ENCODE assay signal across 8 mouse cellular contexts in the genomic region with DNA sequence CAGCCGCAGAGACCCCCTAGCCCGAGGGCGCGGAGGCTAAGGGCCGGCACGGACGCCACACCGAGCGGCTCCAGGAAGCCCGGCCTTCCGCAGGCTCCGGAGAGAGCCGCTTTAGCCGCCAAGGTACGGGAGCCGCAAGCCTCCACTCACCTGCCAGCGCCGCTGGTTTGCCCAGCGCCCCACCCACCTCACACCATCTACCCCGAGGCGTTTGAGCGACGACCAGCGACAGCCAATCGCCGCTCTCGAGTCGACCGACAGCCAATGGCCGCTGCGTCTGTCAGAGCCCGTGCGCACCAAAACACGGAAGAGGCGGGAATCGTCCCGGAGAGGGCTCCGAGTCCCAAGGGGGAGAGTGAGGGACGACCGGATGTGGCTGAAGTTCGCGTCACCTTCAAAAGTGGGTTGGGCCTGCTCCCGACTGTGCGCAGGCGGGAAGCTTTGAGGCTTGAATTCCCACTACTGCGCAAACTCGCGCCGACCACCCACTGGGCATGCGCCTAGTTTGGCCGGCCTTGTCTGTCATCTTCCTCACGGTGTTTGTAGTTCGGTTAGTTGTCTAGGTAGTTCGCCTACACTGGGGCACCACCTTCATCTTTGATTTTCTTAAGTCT. TPM values are rescaled to one million over a fixed set of nuclear protein-coding genes. Genes with fewer than 3 reads are reported as not detected.
DNase-seq lines count a peak whose midpoint lies in the region; ATAC-seq lines count a peak whose summit lies in the region.

A gene (minus strand): TSS at position 206 of the 614 bp plus-strand sequence.

- H3K4me2 ChIP-seq in heart, embryonic 13.5 days, result peak within 1 kb of the TSS; percentile 85
- H3K4me2 ChIP-seq in liver, embryonic 12.5 days, result peak within 1 kb of the TSS; percentile 88
- peak within 1 kb of the TSS; percentile 74 for H3K4me2 ChIP-seq in stomach, embryonic 15.5 days

- ATAC-seq in heart, embryonic 13.5 days (ENCODE audit: extremely low read depth, insufficient number of reproducible peaks, low FRiP score, low TSS enrichment), result peak; percentile 99
- ATAC-seq in liver, embryonic 12.5 days, result peak; percentile 99
- peak; percentile 99 for ATAC-seq in stomach, embryonic 15.5 days (ENCODE audit: insufficient read depth, low FRiP score, low read depth)

- peak within 1 kb of the TSS; percentile 94 for H3K9ac ChIP-seq in heart, embryonic 13.5 days
- H3K9ac ChIP-seq in liver, embryonic 12.5 days, result peak within 1 kb of the TSS; percentile 98
- peak within 1 kb of the TSS; percentile 75 for H3K9ac ChIP-seq in stomach, embryonic 15.5 days

- peak within 1 kb of the TSS; percentile 71 for H3K4me3 ChIP-seq in brown adipose tissue, adult 24 weeks (ENCODE audit: insufficient read depth, low read depth, low read length)
- peak within 1 kb of the TSS; percentile 89 for H3K4me3 ChIP-seq in heart, embryonic 13.5 days
- peak within 1 kb of the TSS; percentile 99 for H3K4me3 ChIP-seq in liver, embryonic 12.5 days
- peak within 1 kb of the TSS; percentile 100 for H3K4me3 ChIP-seq in stomach, embryonic 15.5 days (replicated peaks)

- no peaks in the 10 kb centered on the region for H3K27me3 ChIP-seq in heart, embryonic 13.5 days (replicated peaks)
- H3K27me3 ChIP-seq in liver, embryonic 12.5 days (replicated peaks), result no peaks in the 10 kb centered on the region
- H3K27me3 ChIP-seq in stomach, embryonic 15.5 days (replicated peaks), result no peaks in the 10 kb centered on the region

- H3K9me3 ChIP-seq in heart, embryonic 13.5 days, result no peaks in the 10 kb centered on the region
- H3K9me3 ChIP-seq in liver, embryonic 12.5 days (replicated peaks), result no peaks in the 10 kb centered on the region
- no peaks in the 10 kb centered on the region for H3K9me3 ChIP-seq in stomach, embryonic 15.5 days

- H3K36me3 ChIP-seq in heart, embryonic 13.5 days, result peaks cover 26% of the 10 kb centered on the region
- H3K36me3 ChIP-seq in liver, embryonic 12.5 days, result peaks cover 38% of the 10 kb centered on the region
- peaks cover 14% of the 10 kb centered on the region for H3K36me3 ChIP-seq in stomach, embryonic 15.5 days

- WGBS in heart, embryonic 13.5 days, result under 1% methylated on average over 54 of the region's 54 CpGs
- WGBS in liver, embryonic 12.5 days (ENCODE audit: insufficient replicate concordance), result under 1% methylated on average over 54 of the region's 54 CpGs
- WGBS in stomach, embryonic 15.5 days, result under 1% methylated on average over 54 of the region's 54 CpGs

- peak within 1 kb of the TSS; percentile 69 for H3K27ac ChIP-seq in brown adipose tissue, adult 24 weeks (replicated peaks; ENCODE audit: low read depth, low read length)
- H3K27ac ChIP-seq in heart, embryonic 13.5 days (replicated peaks), result peak within 1 kb of the TSS; percentile 75
- peak within 1 kb of the TSS; percentile 93 for H3K27ac ChIP-seq in liver, embryonic 12.5 days
- peak within 1 kb of the TSS; percentile 85 for H3K27ac ChIP-seq in stomach, embryonic 15.5 days

- peaks cover 7% of the 10 kb centered on the region for H3K4me1 ChIP-seq in brown adipose tissue, adult 24 weeks (ENCODE audit: control insufficient read depth, insufficient read depth, insufficient read length, low read length)
- H3K4me1 ChIP-seq in heart, embryonic 13.5 days, result peaks cover 19% of the 10 kb centered on the region
- H3K4me1 ChIP-seq in liver, embryonic 12.5 days, result peaks cover 42% of the 10 kb centered on the region
- peaks cover 12% of the 10 kb centered on the region for H3K4me1 ChIP-seq in stomach, embryonic 15.5 days

- peak; percentile 99 for DNase-seq in CD4-positive, CD25-positive, alpha-beta regulatory T cell, adult 2 months (ENCODE audit: low read depth, low spot score)
- peak; percentile 90 for DNase-seq in fat pad, adult 2 months (ENCODE audit: extremely low read depth, low read depth, low spot score)
- peak; percentile 99 for DNase-seq in kidney, postnatal 10 days
- peak; percentile 98 to 99 for DNase-seq in natural killer cell, adult 2 months (ENCODE audit: low spot score in 2 of 2)

RNA-seq across cellular contexts. Expression of the gene that starts here (rescaled TPM):
- 4.7 and 5.1 TPM in 2 replicates for polyA plus RNA-seq in brown adipose tissue, adult 24 weeks (2012; ENCODE audit: insufficient read depth, insufficient read length, missing spikeins)
- 14.9 and 16.0 TPM in 2 replicates for polyA plus RNA-seq in heart, embryonic 13.5 days (2015; fragmentation: Nextera tagmentation; extraction: Ambion mirVana)
- polyA plus RNA-seq in liver, embryonic 12.5 days (2016; fragmentation: Nextera tagmentation; extraction: Ambion mirVana), result 16.2 and 17.2 TPM in 2 replicates
- 20.3 and 21.4 TPM in 2 replicates for polyA plus RNA-seq in stomach, embryonic 15.5 days (2015; fragmentation: Nextera tagmentation; extraction: Ambion mirVana)

Comparison
In these comparisons a context has a peak if more than half of its experiments do, and no peak if none do; other contexts are left out.
1. Peak in every context shown above with its lines: DNase-seq, ATAC-seq, H3K4me3 ChIP-seq and H3K27ac ChIP-seq.